Mouse (Mus musculus) thymus, adult 2 months (tissue): ENCODE measurements at regions not wholly inside any gene's neighbourhood (a gene's known extent, or its start where the extent isn't known, plus 50 kb on each side); places are given as distances from the start of the nearest gene placed in this dataset.

Source experiments
- CTCF ChIP-seq: fragments of 200-500 bp; IDR thresholded peaks from 2 replicates; pipeline ENCODE4 v1.5.1; 2012; ENCODE audit warnings: mild to moderate bottlenecking, control low read depth, low read length, moderate library complexity, borderline replicate concordance; ENCODE audit not compliant: control insufficient read depth, poor library complexity, insufficient read depth; ENCODE audit errors: extremely low read depth
- POLR2A ChIP-seq: fragments of 200-500 bp; IDR thresholded peaks from 2 replicates; pipeline ENCODE4 v1.6.1; 2012; ENCODE audit warnings: mild to moderate bottlenecking, low read length, control low read depth, moderate library complexity; ENCODE audit not compliant: control insufficient read depth, poor library complexity, insufficient read depth; ENCODE audit errors: extremely low read depth

DNA sequence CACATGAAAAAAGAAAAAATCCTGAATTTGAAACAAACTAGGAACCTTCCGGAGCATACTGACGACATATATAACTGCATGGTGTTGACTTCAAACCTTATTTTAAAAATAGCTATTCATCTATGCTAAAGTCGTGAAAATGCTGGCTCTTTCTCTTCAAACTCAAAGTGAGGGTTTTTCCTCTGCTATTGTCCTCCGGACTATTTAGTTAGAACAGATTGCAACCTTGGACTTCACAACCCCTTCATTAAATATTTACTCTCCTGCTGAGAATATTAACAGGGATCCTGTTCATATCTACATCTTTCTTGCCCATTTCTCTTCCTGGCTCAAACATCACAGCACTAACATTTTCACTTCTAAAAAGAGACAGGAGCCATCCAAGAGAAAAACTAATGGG is 84.0 kb upstream of the Commd3 start:
- no peak for TF ChIP-seq CTCF
- TF ChIP-seq POLR2A: no peak
